Mouse (Mus musculus) urinary bladder, postnatal 4 days (tissue): ENCODE measurements around the gene B3gnt2.

ENCODE experiments used
- DNase-seq, 2 experiments: peaks; one replicate each; pipeline ENCODE4 v3.0.0; 2021 to 2022; ENCODE audit warnings: low spot score in 2 of 2

Gene B3gnt2

GRCm38 (mm10) chr11:22733936-22734335 lies 126.8 kb downstream of the B3gnt2 start:
- no peak for DNase-seq

GRCm38 (mm10) chr11:22732907-22733306 lies 127.9 kb downstream of the B3gnt2 start:
- DNase-seq, result no peak

- no peak for DNase-seq
Measured at GRCm38 (mm10) chr11:22723096-22723495, 137.7 kb downstream of the B3gnt2 start.

- DNase-seq, result no peak
Measured at GRCm38 (mm10) chr11:22720096-22720495, 140.7 kb downstream of the B3gnt2 start.

- DNase-seq, result no peak
Measured at GRCm38 (mm10) chr11:22719570-22719969, 141.2 kb downstream of the B3gnt2 start.

- no peak for DNase-seq
Measured at GRCm38 (mm10) chr11:22718036-22718435, 142.7 kb downstream of the B3gnt2 start.

GRCm38 (mm10) chr11:22711327-22711726 lies 149.4 kb downstream of the B3gnt2 start:
- no peak for DNase-seq

GRCm38 (mm10) chr11:22710596-22710995 lies 150.2 kb downstream of the B3gnt2 start:
- DNase-seq, result no peak
